Mouse (Mus musculus) brain, adult 2 months (tissue): ENCODE measurements at regions not wholly inside any gene's neighbourhood (a gene's known extent, or its start where the extent isn't known, plus 50 kb on each side); places are given as distances from the start of the nearest gene placed in this dataset.
"Not testable (repeated sequence)": the region's sequence is repeated elsewhere in the genome, so short reads cannot be mapped to it uniquely, and the experiment has no call there.

Source experiments
- DNase-seq: peaks from one replicate; pipeline ENCODE4 v3.0.0; 2011; ENCODE audit warnings: low read depth, low spot score

DNA sequence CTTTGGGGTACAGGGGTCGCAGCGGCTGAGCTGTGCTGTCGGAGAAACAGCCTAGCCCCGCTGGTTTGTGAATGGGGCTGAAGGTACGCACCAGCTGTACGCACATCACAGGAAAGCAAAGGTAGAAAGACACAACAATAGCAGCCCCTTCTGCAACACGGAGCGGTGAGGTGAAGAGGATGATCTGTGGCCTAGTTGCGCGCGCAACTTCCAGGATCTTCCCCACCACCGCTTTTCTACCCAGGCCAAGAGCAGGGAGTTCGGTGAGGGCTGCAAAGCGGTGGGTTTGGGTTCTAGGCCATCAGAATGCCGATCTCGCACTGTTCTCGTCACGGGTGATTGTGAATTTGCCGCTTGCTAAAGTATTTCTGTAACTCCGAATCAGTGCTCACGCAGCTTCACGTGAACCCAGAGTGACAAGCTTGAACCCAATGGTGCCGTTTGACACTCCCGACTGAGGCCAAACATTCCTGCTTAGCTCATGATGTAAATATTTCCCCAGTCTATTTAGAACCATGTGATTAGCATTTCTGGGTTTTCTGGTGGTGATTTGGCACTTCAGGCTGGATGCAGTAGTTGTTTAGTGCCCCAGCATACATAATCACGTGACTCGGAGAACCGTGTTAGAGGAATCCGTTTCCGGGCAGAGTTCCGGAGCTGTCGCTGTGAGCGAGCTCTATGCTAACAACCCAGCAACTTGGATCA lies 54.7 kb downstream of the Cryaa start:
- DNase-seq = no peak

GRCm38 (mm10) chr17:31734521-31734920 lies 56.9 kb downstream of the Cryaa start:
- DNase-seq = no peak

GRCm38 (mm10) chr17:31736716-31737115 lies 59.1 kb downstream of the Cryaa start:
- no peak for DNase-seq

DNA sequence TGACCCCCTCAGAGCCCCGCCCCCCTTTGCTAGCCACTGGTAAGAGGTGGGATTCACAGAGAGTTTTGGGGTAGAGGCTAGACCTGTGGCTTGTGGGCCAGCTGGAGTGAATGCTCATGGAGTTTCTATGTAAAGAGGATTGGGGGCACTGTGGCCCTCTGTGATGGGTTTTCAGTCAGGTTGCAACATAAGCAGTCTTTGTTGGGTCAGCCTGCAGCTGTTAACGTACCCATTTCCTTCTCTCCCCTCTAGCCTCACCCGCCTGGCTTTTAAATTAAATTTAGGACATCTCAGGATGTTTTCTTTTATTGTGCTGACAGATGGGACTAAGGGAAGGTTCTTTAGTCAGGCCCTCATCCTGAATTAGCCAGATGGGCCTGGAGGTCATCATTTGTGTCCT lies 60.6 kb downstream of the Cryaa start:
- no peak for DNase-seq

DNA sequence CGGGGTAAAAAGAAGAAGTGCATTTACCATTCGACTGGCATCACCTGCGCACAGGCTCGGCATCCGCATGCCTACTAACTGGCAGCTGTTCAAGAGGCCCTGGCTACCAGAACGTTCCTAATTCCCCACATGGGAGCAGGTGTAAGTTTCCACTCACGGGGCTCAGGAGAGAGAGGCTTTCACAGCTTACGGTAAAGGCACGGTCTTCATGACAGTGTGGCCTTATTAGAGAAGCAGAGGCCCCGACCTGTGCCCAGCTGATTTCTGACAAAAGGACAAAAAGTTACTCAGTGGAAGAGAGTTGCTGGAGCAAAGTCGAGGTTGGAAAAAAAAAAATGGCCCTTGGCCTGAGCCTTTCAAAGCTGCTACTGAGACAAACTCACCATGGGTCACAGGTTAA lies 62.0 kb downstream of the Cryaa start:
- DNase-seq = no peak

- no peak for DNase-seq
These were observed 62.5 kb downstream of the Cryaa start for GRCm38 (mm10) chr17:31740059-31740458.

DNA sequence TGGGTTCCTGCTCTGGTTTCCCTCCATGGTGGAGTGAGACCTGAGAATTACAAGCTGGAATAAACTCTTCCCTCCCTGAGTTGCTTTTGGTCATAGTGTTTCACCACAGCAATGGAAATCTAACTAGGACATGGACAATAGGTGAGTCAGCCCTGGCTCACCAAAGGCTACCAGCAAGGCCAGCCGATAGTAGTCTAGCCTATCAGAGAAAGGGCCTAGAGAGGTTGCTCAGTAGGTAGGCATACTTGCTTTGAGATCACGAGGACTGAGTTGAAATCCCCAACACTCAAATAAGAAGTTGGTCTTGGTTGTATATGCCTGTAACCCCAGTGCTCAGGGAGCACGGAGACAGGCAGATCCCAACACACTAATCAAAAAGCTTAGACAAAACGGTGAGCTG lies 66.0 kb downstream of the Cryaa start:
- no peak for DNase-seq

DNA sequence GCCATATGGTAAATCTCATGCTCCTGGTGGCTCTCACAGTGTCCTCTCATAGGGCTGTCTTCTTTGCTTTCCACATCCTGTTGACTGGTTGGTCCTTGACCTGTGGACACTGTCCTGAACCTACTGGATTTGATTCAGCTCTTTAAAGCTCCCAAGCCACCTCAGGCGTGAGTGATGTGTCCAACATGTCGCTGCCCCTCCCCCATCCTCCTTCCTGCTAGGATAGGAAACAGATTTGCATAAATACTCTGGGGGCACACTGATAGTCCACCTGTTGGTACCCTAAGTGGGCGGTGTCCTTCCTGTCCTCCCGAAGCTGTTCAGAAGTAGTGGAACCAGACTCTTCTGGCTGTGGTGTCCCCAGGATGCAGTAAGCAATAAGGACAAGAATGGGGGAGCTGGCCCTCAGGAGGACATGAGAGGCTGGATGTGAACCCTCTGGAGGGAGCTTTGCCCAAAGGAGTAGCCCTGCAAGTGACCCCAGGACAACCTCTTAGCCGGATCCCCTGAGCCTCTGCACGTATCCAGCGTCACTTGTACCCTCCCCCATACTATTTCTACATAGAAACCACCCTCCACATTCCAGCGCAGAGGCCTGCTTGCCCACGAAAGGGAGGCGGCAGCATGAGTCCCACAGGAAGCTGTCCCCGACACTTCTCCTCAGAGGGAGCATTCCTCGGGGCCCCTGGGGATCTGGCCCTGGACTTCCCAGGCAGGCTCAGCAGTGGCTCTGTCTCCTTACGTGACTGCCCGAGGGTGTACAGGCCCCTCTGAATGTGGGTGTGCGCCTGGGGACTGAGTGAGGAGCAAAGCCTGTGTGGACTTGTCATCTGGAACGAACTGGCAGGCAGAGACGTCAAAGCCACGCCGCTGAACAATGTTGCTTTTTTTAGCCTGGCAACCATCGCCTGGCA lies 68.8 kb downstream of the Cryaa start:
- peak; percentile 48 for DNase-seq

GRCm38 (mm10) chr17:31747563-31747962 lies 70.0 kb downstream of the Cryaa start:
- DNase-seq = no peak

DNA sequence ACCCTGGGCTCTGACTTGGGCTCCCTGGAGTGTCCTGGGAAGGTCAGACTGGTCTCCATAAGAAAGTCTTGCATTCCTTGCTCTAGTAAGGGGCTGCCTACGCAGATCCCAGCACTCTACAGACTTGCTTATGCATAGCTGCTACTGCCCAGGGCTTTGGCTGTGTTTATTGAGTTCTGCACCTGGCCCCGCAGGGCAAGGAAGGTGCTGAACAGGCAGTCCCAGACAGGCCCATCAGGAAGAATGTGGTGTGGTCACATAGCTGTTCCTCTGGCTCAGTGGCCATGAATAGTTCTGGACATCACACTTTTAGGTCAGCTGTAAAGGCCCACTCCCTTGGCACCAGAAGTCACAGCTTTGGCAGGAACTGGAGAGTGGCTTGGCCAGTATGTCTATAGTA lies 70.6 kb downstream of the Cryaa start:
- no peak for DNase-seq

DNA sequence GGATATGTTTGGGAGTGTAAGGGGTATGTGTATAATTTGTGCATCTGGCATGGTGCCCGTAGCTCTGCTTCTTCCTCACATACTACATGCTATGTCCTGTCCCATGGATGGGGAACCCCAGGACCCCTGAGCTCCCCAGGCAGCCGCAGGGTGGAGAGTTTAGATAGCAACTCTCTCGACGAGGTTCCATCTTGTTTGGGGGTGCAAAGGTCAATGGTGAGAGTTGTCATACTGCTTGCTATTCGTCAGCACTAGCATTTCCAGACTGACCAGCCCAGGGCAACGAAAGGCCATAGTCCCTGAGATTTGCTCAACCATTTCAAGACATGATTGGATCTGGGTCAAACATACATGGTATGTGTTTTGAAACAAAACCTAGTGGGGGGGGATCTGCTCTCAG lies 71.4 kb downstream of the Cryaa start:
- no peak for DNase-seq

GRCm38 (mm10) chr17:31751262-31751661 lies 73.7 kb downstream of the Cryaa start:
- DNase-seq = no peak

DNA sequence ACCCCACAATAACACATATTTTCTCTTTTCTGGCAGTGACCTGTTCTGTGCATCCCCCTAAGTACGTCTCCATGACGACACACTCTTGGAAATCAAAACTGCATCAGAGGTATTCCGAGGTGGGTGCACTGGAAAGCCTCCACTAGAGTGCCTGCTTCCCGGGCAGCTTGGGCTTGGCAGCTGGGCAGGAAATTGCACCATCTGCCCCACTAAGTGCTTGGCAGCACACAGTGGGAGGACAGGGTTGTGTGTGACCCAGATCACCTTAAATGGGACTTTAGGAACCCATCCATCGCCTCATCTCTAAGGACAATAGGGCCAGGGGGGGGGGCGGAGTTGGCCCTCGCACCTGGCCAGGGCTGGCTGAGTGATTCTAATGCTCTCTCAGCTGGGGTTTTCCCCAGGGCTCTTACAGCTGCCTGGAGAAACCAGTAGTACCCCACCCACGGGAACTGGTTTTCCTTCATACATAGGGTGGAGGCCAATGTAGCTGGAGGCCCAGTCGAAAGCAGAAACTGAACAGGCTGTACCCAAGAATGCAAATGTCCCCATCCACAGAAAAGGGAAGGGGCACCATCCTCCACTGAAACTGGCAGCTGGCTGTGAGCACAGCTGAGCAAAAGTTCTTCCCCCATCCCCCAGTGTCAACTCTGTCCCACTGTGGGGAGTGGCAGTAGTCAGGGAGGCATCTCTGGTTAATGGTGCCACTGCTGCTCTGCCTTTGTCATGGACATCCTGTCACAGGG lies 75.7 kb downstream of the Cryaa start:
- DNase-seq = no peak

DNA sequence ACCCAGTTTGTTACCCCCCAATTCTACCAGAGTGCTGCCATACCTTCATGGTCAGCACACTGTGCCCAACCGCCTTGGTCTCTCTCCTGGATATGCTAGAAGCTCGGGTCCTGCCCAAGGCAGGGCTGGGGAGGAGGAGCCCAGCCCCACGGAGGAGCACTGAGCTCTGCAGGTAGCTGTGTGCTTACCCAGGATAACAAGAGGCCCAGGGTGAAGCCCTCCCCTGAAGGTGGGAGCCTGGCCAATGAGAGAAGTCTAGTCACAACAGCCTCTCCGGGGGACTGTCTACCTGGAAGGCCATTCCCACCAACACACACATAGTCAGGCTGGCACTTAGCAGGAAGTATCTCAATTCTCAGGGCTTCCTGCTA lies 76.2 kb downstream of the Cryaa start:
- no peak for DNase-seq

DNA sequence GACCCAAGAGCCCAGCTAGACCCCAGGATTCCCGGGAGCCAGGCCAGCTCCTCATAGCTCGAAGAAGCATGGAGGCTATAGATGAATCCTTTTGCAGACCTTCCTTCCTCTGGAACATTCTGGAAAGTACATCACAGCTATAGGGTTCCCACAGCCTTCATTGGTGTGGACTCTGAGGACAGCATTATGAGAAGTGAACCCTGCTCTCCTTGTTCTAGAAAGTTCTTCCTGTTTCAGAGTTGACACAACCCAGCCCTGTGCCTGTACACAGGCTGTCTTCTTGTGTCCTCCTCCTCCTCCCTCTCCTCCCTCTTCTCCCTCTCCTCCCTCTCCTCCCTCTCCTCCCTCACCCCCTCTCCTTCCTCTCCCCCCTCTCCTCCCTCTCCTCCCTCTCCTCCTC lies 82.9 kb downstream of the Cryaa start:
- DNase-seq = no peak

- DNase-seq = peak; percentile 18
These were observed 85.5 kb downstream of the Cryaa start for GRCm38 (mm10) chr17:31763078-31763477.

DNA sequence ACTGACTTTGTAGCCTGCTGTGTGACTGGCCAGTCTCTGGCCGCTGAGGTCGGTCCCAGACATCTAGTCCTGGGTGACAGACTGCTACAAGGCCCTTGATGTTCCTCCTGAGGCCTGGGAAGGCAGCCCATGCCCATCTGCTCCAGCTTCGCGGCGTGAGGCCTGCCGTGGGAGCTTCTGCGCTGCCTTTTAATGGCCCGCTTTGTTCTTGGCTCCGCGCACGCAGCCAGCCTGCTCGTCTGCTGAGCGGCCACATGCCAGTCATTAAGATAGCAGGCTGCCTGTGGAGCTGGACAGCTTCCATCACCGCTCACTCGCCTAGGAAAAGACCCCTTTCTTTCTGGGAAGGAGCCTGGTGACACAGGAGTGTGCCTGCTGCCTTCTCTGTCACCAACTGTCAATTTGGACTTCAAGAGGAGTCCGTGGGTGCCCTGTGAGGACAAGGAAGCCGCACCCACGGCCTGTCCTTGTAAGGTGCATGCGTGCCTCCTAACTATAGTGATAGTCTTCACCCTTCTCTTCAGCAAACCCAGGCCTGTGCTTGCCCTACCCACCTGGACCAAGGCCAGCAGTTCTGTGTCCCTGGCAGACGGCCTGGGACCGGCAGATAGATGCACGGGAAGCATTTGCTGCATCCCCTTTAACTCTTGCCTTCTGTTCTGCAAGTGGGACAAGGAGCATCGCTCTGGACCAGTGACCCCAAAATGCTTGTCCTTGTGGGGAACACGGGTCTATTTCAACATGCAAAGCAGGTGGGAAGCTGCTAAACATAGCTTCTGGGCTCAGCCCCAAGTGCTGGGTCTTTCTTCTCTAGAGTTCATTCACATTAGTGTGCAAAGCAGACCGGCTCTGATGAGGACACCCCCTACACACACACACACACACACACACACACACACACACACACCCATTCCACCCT lies 88.6 kb downstream of the Sik1 start:
- DNase-seq = peak; percentile 96

GRCm38 (mm10) chr17:31772201-31772820 lies 83.3 kb downstream of the Sik1 start:
- no peak for DNase-seq

DNA sequence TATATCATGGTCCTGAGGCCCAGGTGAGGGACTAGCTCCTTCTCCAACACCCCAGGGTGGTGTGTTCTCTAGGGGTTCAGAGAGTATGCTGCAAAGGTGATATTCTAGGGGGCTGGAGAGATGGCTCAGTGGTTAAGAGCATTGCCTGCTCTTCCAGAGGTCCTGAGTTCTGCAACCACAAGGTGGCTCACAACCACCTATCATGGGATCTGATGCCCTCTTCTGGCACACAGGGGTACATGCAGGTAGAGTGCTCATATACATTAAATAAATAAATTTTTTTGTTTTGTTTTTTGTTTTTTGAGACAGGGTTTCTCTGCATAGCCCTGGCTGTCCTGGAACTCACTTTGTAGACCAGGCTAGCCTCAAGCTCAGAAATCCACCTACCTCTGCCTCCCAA lies 81.7 kb downstream of the Sik1 start:
- not testable (repeated sequence) for DNase-seq

DNA sequence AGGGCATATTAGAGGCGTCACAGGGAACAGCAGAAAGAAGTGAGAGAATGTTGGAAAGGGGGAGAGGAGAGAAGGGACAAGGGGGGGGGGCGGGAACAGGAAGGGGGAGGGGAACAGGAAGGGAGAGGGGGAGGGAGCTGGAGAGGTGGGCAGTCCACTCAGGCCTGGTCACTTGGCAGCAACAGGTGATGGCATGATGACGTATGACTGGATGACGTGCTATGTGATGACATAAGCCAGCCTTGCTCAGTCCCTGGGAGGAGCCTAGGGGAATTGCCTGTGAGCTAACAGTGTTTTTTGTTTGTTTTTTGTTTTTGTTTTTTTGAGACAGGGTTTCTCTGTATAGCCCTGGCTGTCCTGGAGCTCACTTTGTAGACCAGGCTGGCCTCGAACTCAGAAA lies 80.6 kb downstream of the Sik1 start:
- DNase-seq = no peak

GRCm38 (mm10) chr17:31775966-31776365 lies 79.6 kb downstream of the Sik1 start:
- no peak for DNase-seq
